Mouse (Mus musculus) forebrain, embryonic 10.5 days (tissue): ENCODE results near the gene Aff3. TPM values are rescaled to one million over a fixed set of nuclear protein-coding genes. Genes with fewer than 3 reads are reported as not detected.

Source experiments
- DNase-seq: peaks from one replicate; pipeline ENCODE4 v3.0.0-alpha.2; 2017; ENCODE audit warnings: low spot score; ENCODE audit errors: extremely low spot score
- H3K27ac ChIP-seq: fragments of 300-500 bp; sonication (generic); 2 replicates; pipeline ENCODE4 v1.5.1; 2016; ENCODE audit warnings: mild to moderate bottlenecking
- H3K27me3 ChIP-seq: fragments of 300-500 bp; sonication (generic); 2 replicates; pipeline ENCODE4 v1.6.1; 2016; ENCODE audit warnings: mild to moderate bottlenecking; ENCODE audit not compliant: poor library complexity, severe bottlenecking
- H3K36me3 ChIP-seq: fragments of 300-500 bp; sonication (generic); replicated peaks from 2 replicates; pipeline ENCODE4 v1.6.1; 2016; ENCODE audit warnings: mild to moderate bottlenecking, moderate library complexity
- H3K4me1 ChIP-seq: fragments of 300-500 bp; sonication (generic); 2 replicates; pipeline ENCODE4 v1.6.1; 2016
- H3K4me3 ChIP-seq: fragments of 300-500 bp; sonication (generic); 2 replicates; pipeline ENCODE4 v1.5.1; 2016; ENCODE audit warnings: mild to moderate bottlenecking, moderate library complexity
- H3K9me3 ChIP-seq: fragments of 300-500 bp; sonication (generic); 2 replicates; pipeline ENCODE4 v1.6.1; 2016; ENCODE audit warnings: mild to moderate bottlenecking, moderate library complexity
- WGBS: fragments of 180-500 bp; shearing (Covaris S2); methylation state at CpG from one replicate; pipeline ENCODE4 v1.1.7; 2016; 5-methylcytosine and 5-hydroxymethylcytosine counted together
- polyA plus RNA-seq: library from polyadenylated mRNA; unstranded; fragments of >200 nt; fragmentation: Nextera tagmentation; extraction: Ambion mirVana; gene quantifications from 2 replicates; pipeline ENCODE4 v1.2.1, GENCODE M21; 2016

Aff3 gene
- polyA plus RNA-seq, 1 experiment from 2014 or later = 3.5 TPM

- no peaks in the 10 kb centered on the region for H3K27me3 ChIP-seq
- peaks cover 30% of the 10 kb centered on the region for H3K9me3 ChIP-seq
- H3K36me3 ChIP-seq = peaks cover 11% of the 10 kb centered on the region; the same call in 1 of the 2 replicates
- no peak overlapping the region for H3K4me3 ChIP-seq
- DNase-seq = no peak
- 91% methylated on average over 8 of the region's 8 CpGs for WGBS
- 0 out of 2 replicates have a peak, but pooled peaks cover 5% of the 10 kb centered on the region for H3K4me1 ChIP-seq
- no peak overlapping the region for H3K27ac ChIP-seq
Observed at GRCm38 (mm10) chr1:38221431-38221830, 443.3 kb downstream of the Aff3 start.

DNA sequence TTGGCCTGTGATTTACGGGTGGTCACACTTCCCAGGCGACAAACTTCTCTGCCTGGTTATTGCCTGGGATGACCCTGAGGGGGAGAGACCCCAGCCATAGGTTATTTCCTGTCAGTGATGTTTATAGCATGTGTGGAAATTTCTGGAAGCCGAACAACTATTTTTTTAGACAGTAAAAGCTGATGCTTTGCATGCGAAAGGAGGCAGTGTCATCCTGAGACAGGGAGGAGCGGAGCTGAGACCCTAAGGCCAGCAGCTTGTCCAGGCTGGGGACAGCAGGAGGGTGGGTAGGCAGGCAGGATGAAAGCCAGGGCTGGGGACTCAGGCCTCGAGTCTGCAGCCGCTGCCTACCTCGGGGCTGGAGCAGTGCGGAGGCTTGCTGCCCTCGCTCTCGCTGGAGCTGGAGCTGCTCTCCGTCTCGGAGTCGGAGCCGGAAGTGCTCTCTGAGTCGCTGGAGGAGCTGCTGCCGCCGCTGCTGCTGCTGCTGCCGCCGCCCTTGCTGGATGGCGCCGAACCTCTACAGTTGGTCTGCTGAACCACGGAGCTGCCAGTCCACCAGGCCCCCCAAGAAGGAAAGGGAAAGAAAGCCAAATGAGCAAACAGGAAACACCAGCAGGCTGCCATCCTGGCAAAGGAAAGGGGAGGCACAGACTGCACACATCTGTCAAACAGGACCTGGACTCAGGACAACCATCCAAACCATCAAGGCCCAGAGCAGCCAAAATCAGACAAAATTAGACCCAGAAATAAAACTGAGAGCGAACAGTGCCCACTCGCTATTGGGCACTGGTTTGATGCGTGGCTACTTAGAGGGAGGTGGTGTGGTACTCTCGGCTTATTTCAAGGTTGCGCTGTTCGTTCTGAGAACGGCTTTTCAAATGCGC is 446.6 kb downstream of the Aff3 start:
- WGBS = 80% methylated on average over 31 of the region's 31 CpGs
- Histone ChIP-seq H3K27ac (0 out of 2 replicates have a peak overlapping the region, but pooled peaks have one; percentile 44), H3K36me3 (0 out of 2 replicates have a peak, but pooled peaks cover 5% of the 10 kb centered on the region), H3K4me1 (0 out of 2 replicates have a peak, but pooled peaks cover 5% of the 10 kb centered on the region), H3K9me3 (no peaks in the 10 kb centered on the region; the same call in 1 of the 2 replicates), H3K4me3 (no peak overlapping the region), H3K27me3 (peaks cover 11% of the 10 kb centered on the region; the same call in 1 of the 2 replicates)
- DNase-seq = no peak

DNA sequence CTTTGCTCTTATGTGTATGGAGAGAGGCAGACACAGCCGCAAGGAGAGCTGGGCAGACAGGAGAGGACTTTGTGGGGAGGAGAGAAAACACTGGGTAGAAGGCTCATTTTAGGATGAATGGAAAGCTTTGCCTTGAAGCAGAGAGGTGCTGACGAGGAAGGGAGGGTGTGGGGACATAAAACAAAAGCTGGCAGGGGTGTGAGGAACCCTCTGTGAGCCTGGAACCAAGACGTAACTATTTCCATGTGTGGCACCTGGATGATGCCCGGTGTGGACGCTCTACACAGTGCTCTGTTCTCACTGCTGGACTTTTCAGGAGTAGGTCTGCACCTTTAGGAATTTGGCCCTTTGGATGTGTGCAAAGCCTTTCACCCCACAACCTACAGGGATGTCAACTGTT is 447.7 kb downstream of the Aff3 start:
- 77% methylated on average over 5 of the region's 5 CpGs for WGBS
- no peak for DNase-seq
- no peak overlapping the region for H3K27ac ChIP-seq

GRCm38 (mm10) chr1:38213377-38213776 is 451.4 kb downstream of the Aff3 start:
- Histone ChIP-seq H3K9me3 (no peaks in the 10 kb centered on the region), H3K4me3 (no peak overlapping the region), H3K36me3 (peaks cover 16% of the 10 kb centered on the region), H3K4me1 (peaks cover 29% of the 10 kb centered on the region), H3K27ac (no peak overlapping the region), H3K27me3 (peaks cover 52% of the 10 kb centered on the region)
- no peak for DNase-seq
- WGBS = 85% methylated on average over 3 of the region's 3 CpGs

More for the DNA sequence above, 447.7 kb downstream of the Aff3 start:
- H3K27me3 ChIP-seq = peaks cover 21% of the 10 kb centered on the region
- 0 out of 2 replicates have a peak, but pooled peaks cover 5% of the 10 kb centered on the region for H3K36me3 ChIP-seq
- H3K4me1 ChIP-seq = 0 out of 2 replicates have a peak, but pooled peaks cover 5% of the 10 kb centered on the region
- H3K4me3 ChIP-seq = no peak overlapping the region
- no peaks in the 10 kb centered on the region for H3K9me3 ChIP-seq

DNA sequence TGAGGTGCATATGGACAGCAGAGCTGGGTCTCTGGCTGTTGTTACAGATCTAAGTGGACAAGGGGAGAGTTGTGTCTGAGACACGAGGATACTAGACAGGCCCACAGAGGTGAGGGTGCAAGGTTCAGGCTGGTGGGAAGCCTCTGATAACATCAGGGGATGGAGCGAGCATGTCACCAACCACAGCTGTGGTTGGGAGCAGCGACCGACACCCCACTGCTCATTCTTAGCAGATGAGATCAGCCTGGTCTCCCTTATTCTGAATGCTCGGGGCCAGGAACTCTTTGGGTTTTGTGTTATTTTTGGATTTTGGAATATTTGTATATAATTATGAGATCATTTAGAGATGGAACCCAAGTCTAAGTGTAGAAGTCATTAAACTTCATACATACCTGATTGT is 452.4 kb downstream of the Aff3 start:
- H3K27ac ChIP-seq = no peak overlapping the region
- DNase-seq = no peak
- WGBS = 92% methylated on average over 5 of the region's 5 CpGs
- H3K4me3 ChIP-seq = no peak overlapping the region
- H3K36me3 ChIP-seq = peaks cover 17% of the 10 kb centered on the region
- peaks cover 24% of the 10 kb centered on the region for H3K4me1 ChIP-seq
- peaks cover 62% of the 10 kb centered on the region for H3K27me3 ChIP-seq
- no peaks in the 10 kb centered on the region for H3K9me3 ChIP-seq

- H3K9me3 ChIP-seq = no peaks in the 10 kb centered on the region
- H3K36me3 ChIP-seq = peaks cover 11% of the 10 kb centered on the region
- peak; percentile 34 for DNase-seq
- H3K27me3 ChIP-seq = peaks cover 47% of the 10 kb centered on the region
- H3K4me3 ChIP-seq = no peak overlapping the region
- peaks cover 41% of the 10 kb centered on the region for H3K4me1 ChIP-seq
- no peak overlapping the region for H3K27ac ChIP-seq
- WGBS = 85% methylated on average over 10 of the region's 10 CpGs
Observed at GRCm38 (mm10) chr1:38202475-38203183, 462.1 kb downstream of the Aff3 start.

DNA sequence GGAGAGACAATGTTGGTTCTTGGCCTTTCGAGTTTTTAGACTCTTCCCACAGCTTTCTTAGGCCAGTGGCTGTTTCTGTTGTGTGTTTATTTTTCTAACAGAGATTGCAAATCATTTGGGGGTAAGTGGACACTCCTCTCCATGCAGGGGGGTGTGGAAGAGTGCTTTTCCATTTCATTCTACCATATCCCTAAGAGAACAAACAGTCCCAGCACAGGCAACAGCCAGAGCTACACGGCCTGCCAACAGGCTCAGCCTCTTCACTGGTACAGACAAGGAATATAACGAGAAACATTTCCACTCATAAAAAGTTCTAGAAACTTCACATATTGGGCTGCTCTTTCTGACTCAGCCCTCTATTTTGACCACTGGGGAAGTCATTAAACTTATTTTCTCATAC is 463.0 kb downstream of the Aff3 start:
- Histone ChIP-seq H3K27me3 (peaks cover 39% of the 10 kb centered on the region), H3K9me3 (no peaks in the 10 kb centered on the region), H3K4me3 (no peak overlapping the region), H3K36me3 (0 out of 2 replicates have a peak, but pooled peaks cover 4% of the 10 kb centered on the region), H3K4me1 (peaks cover 49% of the 10 kb centered on the region), H3K27ac (no peak overlapping the region)
- WGBS = 90% methylated on average over 3 of the region's 3 CpGs
- no peak for DNase-seq

GRCm38 (mm10) chr1:38199669-38200635 is 464.8 kb downstream of the Aff3 start:
- no peaks in the 10 kb centered on the region for H3K36me3 ChIP-seq
- peak overlapping the region; percentile 82 for H3K27ac ChIP-seq
- peak overlapping the region; percentile 10 for H3K4me3 ChIP-seq
- H3K9me3 ChIP-seq = no peaks in the 10 kb centered on the region
- H3K27me3 ChIP-seq = peaks cover 38% of the 10 kb centered on the region
- peak; percentile 21 for DNase-seq
- peaks cover 49% of the 10 kb centered on the region for H3K4me1 ChIP-seq
- WGBS = 49% methylated on average over 17 of the region's 17 CpGs

GRCm38 (mm10) chr1:38198393-38199029 is 466.2 kb downstream of the Aff3 start:
- Histone ChIP-seq H3K27ac (peak overlapping the region; percentile 82), H3K36me3 (no peaks in the 10 kb centered on the region), H3K9me3 (no peaks in the 10 kb centered on the region), H3K4me3 (peak overlapping the region; percentile 19; the same call in 1 of the 2 replicates), H3K4me1 (peaks cover 50% of the 10 kb centered on the region), H3K27me3 (peaks cover 38% of the 10 kb centered on the region)
- DNase-seq = peak; percentile 48
- 35% methylated on average over 15 of the region's 15 CpGs for WGBS

DNA sequence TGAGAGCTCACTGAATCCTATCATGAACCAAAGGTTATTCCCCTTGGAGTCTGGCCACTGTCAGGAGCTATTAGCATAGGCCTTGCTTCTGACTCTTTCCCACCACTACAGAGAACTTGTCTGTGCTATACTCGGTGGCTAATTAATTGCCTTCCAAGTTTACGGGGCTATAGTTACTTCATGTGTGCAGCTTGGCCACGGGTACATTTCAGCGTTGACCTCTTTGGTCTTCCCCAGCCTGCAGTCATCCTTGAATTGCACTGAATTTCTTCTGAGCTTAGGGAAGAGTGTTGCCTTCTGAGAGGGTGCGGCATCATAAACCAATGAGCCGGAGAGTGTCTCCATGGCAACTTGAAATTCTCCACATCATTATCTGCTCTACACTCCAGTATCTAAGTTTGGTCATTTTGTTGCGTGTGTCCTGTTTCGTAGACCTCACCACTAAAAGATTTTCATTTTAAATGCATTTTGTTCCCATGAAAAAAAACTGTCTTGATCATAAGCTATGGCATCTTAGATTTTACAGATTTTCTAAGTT is 467.5 kb downstream of the Aff3 start:
- DNase-seq = no peak
- no peaks in the 10 kb centered on the region for H3K36me3 ChIP-seq
- H3K9me3 ChIP-seq = no peaks in the 10 kb centered on the region
- 91% methylated on average over 8 of the region's 8 CpGs for WGBS
- H3K4me3 ChIP-seq = no peak overlapping the region
- H3K27me3 ChIP-seq = peaks cover 34% of the 10 kb centered on the region
- H3K27ac ChIP-seq = no peak overlapping the region
- H3K4me1 ChIP-seq = peaks cover 57% of the 10 kb centered on the region

- H3K4me1 ChIP-seq = peaks cover 47% of the 10 kb centered on the region
- H3K9me3 ChIP-seq = no peaks in the 10 kb centered on the region
- H3K4me3 ChIP-seq = no peak overlapping the region
- DNase-seq = no peak
- WGBS = 92% methylated on average over 3 of the region's 3 CpGs
- no peak overlapping the region for H3K27ac ChIP-seq
- H3K27me3 ChIP-seq = peaks cover 19% of the 10 kb centered on the region; the same call in 1 of the 2 replicates
- peaks cover 3% of the 10 kb centered on the region; the same call in 1 of the 2 replicates for H3K36me3 ChIP-seq
Observed at GRCm38 (mm10) chr1:38195721-38196120, 469.0 kb downstream of the Aff3 start.
